Mouse (Mus musculus) CH12.LX (cell line): ENCODE measurements around the gene Polr1d. TPM values are rescaled to one million over a fixed set of nuclear protein-coding genes. Genes with fewer than 3 reads are reported as not detected.

Source experiments
- DNase-seq: peaks from one replicate; pipeline ENCODE4 v3.0.0-alpha.2; 2013; ENCODE audit errors: extremely low read depth
- H3K27ac ChIP-seq: 2 replicates; pipeline ENCODE4 v1.5.1; 2012; ENCODE audit warnings: low read depth, mild to moderate bottlenecking, control low read depth, moderate library complexity; ENCODE audit not compliant: insufficient read depth
- H3K27me3 ChIP-seq: replicated peaks from 2 replicates; pipeline ENCODE3; 2012; ENCODE audit warnings: inconsistent platforms
- H3K36me3 ChIP-seq, 2 experiments: replicated peaks in 1 of 2; 2 replicates each; pipeline versions ENCODE3 to v1.6.1; 2012; ENCODE audit warnings: inconsistent platforms in 1 of 2, low read length in 1 of 2, mild to moderate bottlenecking in 1 of 2, mixed read lengths in 1 of 2, moderate library complexity in 1 of 2; ENCODE audit not compliant: control insufficient read depth in 1 of 2, insufficient read depth in 1 of 2
- H3K4me1 ChIP-seq, 2 experiments: 2 replicates each; pipeline ENCODE4 v1.6.1; 2012; ENCODE audit warnings: inconsistent platforms in 1 of 2, moderate library complexity in 1 of 2; ENCODE audit not compliant: insufficient read depth in 2 of 2, control insufficient read depth in 1 of 2
- H3K4me2 ChIP-seq: 2 replicates; pipeline ENCODE4 v1.6.1; 2012; ENCODE audit warnings: low read depth, mild to moderate bottlenecking, control low read depth; ENCODE audit not compliant: poor library complexity, insufficient read depth, severe bottlenecking
- H3K4me3 ChIP-seq, 3 experiments: fragments of 150-350 bp in 1 of 3; sonication (generic) in 1 of 3; replicated peaks in 1 of 3; 2 replicates each; pipeline versions ENCODE3 to v1.5.1; 2011 to 2012; ENCODE audit warnings: low read depth in 2 of 3, low read length in 2 of 3, mild to moderate bottlenecking in 2 of 3, moderate library complexity in 2 of 3, control low read depth in 1 of 3, improper control_type of control experiment in 1 of 3, inconsistent platforms in 1 of 3, mixed read lengths in 1 of 3; ENCODE audit not compliant: poor library complexity in 1 of 3
- H3K79me2 ChIP-seq: replicated peaks from 2 replicates; pipeline ENCODE4 v1.6.1; 2012; ENCODE audit warnings: mild to moderate bottlenecking, moderate library complexity; ENCODE audit not compliant: control insufficient read depth, poor library complexity, insufficient read depth, severe bottlenecking; ENCODE audit errors: extremely low read depth
- H3K9ac ChIP-seq: 2 replicates; pipeline ENCODE4 v1.6.1; 2012; ENCODE audit warnings: low read depth, mild to moderate bottlenecking, control low read depth, moderate library complexity; ENCODE audit not compliant: insufficient read depth
- H3K9me3 ChIP-seq: replicated peaks from 2 replicates; pipeline ENCODE3; 2012; ENCODE audit warnings: low read length, inconsistent platforms, mixed read lengths
- BHLHE40 ChIP-seq: IDR thresholded peaks from 2 replicates; pipeline ENCODE4 v1.6.1; 2011; ENCODE audit warnings: mild to moderate bottlenecking, low read depth, low read length, improper control_type of control experiment
- CHD2 ChIP-seq: IDR thresholded peaks from 2 replicates; pipeline ENCODE4 v1.6.1; 2011; ENCODE audit warnings: low read length, improper control_type of control experiment
- CTCF ChIP-seq, 2 experiments: IDR thresholded peaks in 1 of 2; conservative IDR thresholded peaks in 1 of 2; 2 replicates each; pipeline ENCODE4 v1.5.1; 2011 to 2012; ENCODE audit warnings: low read depth in 2 of 2, low read length in 2 of 2, improper control_type of control experiment in 1 of 2, inconsistent platforms in 1 of 2, mild to moderate bottlenecking in 1 of 2, moderate library complexity in 1 of 2
- E2F4 ChIP-seq: IDR thresholded peaks from 2 replicates; pipeline ENCODE4 v1.6.1; 2011; ENCODE audit warnings: low read depth, low read length, improper control_type of control experiment; ENCODE audit not compliant: insufficient replicate concordance
- ELF1 ChIP-seq: IDR thresholded peaks from 2 replicates; pipeline ENCODE4 v1.6.1; 2014; ENCODE audit warnings: low read depth, mild to moderate bottlenecking, inconsistent platforms, low read length, improper control_type of control experiment
- EP300 ChIP-seq: IDR thresholded peaks from 2 replicates; pipeline ENCODE4 v1.6.1; 2011; ENCODE audit warnings: low read length, improper control_type of control experiment
- ETS1 ChIP-seq: conservative IDR thresholded peaks from 2 replicates; pipeline ENCODE4 v1.6.1; 2012; ENCODE audit warnings: low read depth, mild to moderate bottlenecking, inconsistent platforms, low read length, improper control_type of control experiment, moderate library complexity
- GABPA ChIP-seq: IDR thresholded peaks from 2 replicates; pipeline ENCODE4 v1.6.1; 2012; ENCODE audit warnings: low read depth, low read length, improper control_type of control experiment, inconsistent platforms; ENCODE audit not compliant: insufficient replicate concordance
- HCFC1 ChIP-seq: IDR thresholded peaks from 2 replicates; pipeline ENCODE4 v1.6.1; 2012; ENCODE audit warnings: low read depth, mild to moderate bottlenecking, inconsistent platforms, low read length, improper control_type of control experiment
- IRF4 ChIP-seq: IDR thresholded peaks from 2 replicates; pipeline ENCODE4 v1.6.1; 2014; ENCODE audit warnings: low read depth, mild to moderate bottlenecking, inconsistent platforms, low read length, improper control_type of control experiment
- JUN ChIP-seq: IDR thresholded peaks from 2 replicates; pipeline ENCODE4 v1.6.1; 2011; ENCODE audit warnings: low read depth, mild to moderate bottlenecking, low read length, improper control_type of control experiment, moderate library complexity; ENCODE audit not compliant: insufficient read depth
- JUND ChIP-seq: conservative IDR thresholded peaks from 2 replicates; pipeline ENCODE4 v1.6.1; 2011; ENCODE audit warnings: low read depth, low read length, improper control_type of control experiment
- MAFK ChIP-seq: IDR thresholded peaks from 2 replicates; pipeline ENCODE4 v1.6.1; 2011; ENCODE audit warnings: low read length, improper control_type of control experiment; ENCODE audit not compliant: insufficient replicate concordance
- MAX ChIP-seq: IDR thresholded peaks from 2 replicates; pipeline ENCODE4 v1.6.1; 2011; ENCODE audit warnings: low read length, improper control_type of control experiment
- MAZ ChIP-seq: IDR thresholded peaks from 2 replicates; pipeline ENCODE4 v1.6.1; 2012; ENCODE audit warnings: low read depth, mild to moderate bottlenecking, inconsistent platforms, low read length, improper control_type of control experiment, moderate library complexity
- MXI1 ChIP-seq: IDR thresholded peaks from 2 replicates; pipeline ENCODE4 v1.6.1; 2011; ENCODE audit warnings: mild to moderate bottlenecking, low read depth, low read length, improper control_type of control experiment
- MYC ChIP-seq: IDR thresholded peaks from 2 replicates; pipeline ENCODE4 v1.6.1; 2011; ENCODE audit warnings: low read depth, mild to moderate bottlenecking, improper control_type of control experiment, low read length
- NELFE ChIP-seq: IDR thresholded peaks from 2 replicates; pipeline ENCODE4 v1.6.1; 2011; ENCODE audit warnings: low read depth, low read length, improper control_type of control experiment
- NRF1 ChIP-seq: IDR thresholded peaks from 2 replicates; pipeline ENCODE4 v1.6.1; 2014; ENCODE audit warnings: low read depth, mild to moderate bottlenecking, inconsistent platforms, low read length, improper control_type of control experiment, moderate library complexity
- PAX5 ChIP-seq: IDR thresholded peaks from 2 replicates; pipeline ENCODE4 v1.6.1; 2012; ENCODE audit warnings: low read length, inconsistent platforms, mixed read lengths
- POLR2A ChIP-seq: IDR thresholded peaks from 2 replicates; pipeline ENCODE4 v1.6.1; 2011; ENCODE audit warnings: low read depth, mild to moderate bottlenecking, improper control_type of control experiment, low read length
- POLR2AphosphoS2 ChIP-seq: IDR thresholded peaks from 2 replicates; pipeline ENCODE4 v1.6.1; 2011; ENCODE audit warnings: low read depth, low read length, improper control_type of control experiment
- RAD21 ChIP-seq: IDR thresholded peaks from 2 replicates; pipeline ENCODE4 v1.6.1; 2011; ENCODE audit warnings: low read depth, mild to moderate bottlenecking, low read length, improper control_type of control experiment, moderate library complexity
- RCOR1 ChIP-seq: conservative IDR thresholded peaks from 2 replicates; pipeline ENCODE4 v1.6.1; 2012; ENCODE audit warnings: low read depth, mild to moderate bottlenecking, inconsistent platforms, low read length, improper control_type of control experiment
- SIN3A ChIP-seq: IDR thresholded peaks from 2 replicates; pipeline ENCODE4 v1.6.1; 2012; ENCODE audit warnings: low read length, improper control_type of control experiment, inconsistent platforms
- SMC3 ChIP-seq: IDR thresholded peaks from 2 replicates; pipeline ENCODE4 v1.6.1; 2011; ENCODE audit warnings: low read depth, low read length, improper control_type of control experiment
- TBP ChIP-seq: conservative IDR thresholded peaks from 2 replicates; pipeline ENCODE4 v1.6.1; 2011; ENCODE audit warnings: low read depth, low read length, improper control_type of control experiment
- UBTF ChIP-seq: IDR thresholded peaks from 2 replicates; pipeline ENCODE4 v1.6.1; 2012; ENCODE audit warnings: low read depth, mild to moderate bottlenecking, inconsistent platforms, low read length, improper control_type of control experiment, moderate library complexity
- USF1 ChIP-seq: IDR thresholded peaks from 2 replicates; pipeline ENCODE4 v1.6.1; 2014; ENCODE audit warnings: low read depth, mild to moderate bottlenecking, inconsistent platforms, low read length, improper control_type of control experiment
- USF2 ChIP-seq: conservative IDR thresholded peaks from 2 replicates; pipeline ENCODE4 v1.6.1; 2011; ENCODE audit warnings: low read depth, low read length, improper control_type of control experiment
- ZC3H11A ChIP-seq: IDR thresholded peaks from 2 replicates; pipeline ENCODE4 v1.6.1; 2012; ENCODE audit warnings: low read depth, mild to moderate bottlenecking, inconsistent platforms, low read length, improper control_type of control experiment
- ZKSCAN1 ChIP-seq: IDR thresholded peaks from 2 replicates; pipeline ENCODE4 v1.6.1; 2012; ENCODE audit warnings: low read depth, inconsistent platforms, low read length, improper control_type of control experiment, borderline replicate concordance
- ZMIZ1 ChIP-seq: IDR thresholded peaks from 2 replicates; pipeline ENCODE4 v1.6.1; 2012; ENCODE audit warnings: low read depth, mild to moderate bottlenecking, inconsistent platforms, low read length, improper control_type of control experiment
- dilution Hi-C: fragments of 300-500 bp; cut with MboI; formaldehyde crosslinking; loops from 2 replicates; pipeline ENCODE4 v1.14.3; 2020; ENCODE audit warnings: low sequenced_read_pairs; ENCODE audit not compliant: extremely low pct_unique_long_range_greater_than_20kb, extremely low pct_ligation_motif_present
- in situ Hi-C: fragments of 300-500 bp; cut with MboI; formaldehyde crosslinking; loops from 3 replicates; pipeline ENCODE4 v1.14.3; 2019; ENCODE audit warnings: low sequenced_read_pairs, low pct_ligation_motif_present, low pct_unique_long_range_greater_than_20kb, mixed read lengths
- polyA plus RNA-seq: library from polyadenylated mRNA; unstranded; fragments of >175 nt; gene quantifications from 2 replicates; pipeline ENCODE4 v1.2.1, GENCODE M21; 2012; ENCODE audit warnings: low read depth; ENCODE audit not compliant: insufficient read length
- total RNA-seq, 2 experiments: library from RNA; depleted of rRNA; stranded (reverse); fragments of 300-350 nt in 1 of 2; fragments of >200 nt in 1 of 2; gene quantifications; 2 replicates each; pipeline ENCODE4 v1.2.3; 2012 to 2014

Gene Polr1d
- total and polyA plus RNA-seq, 3 experiments, result 293 to 354 (median 300) TPM

DNA sequence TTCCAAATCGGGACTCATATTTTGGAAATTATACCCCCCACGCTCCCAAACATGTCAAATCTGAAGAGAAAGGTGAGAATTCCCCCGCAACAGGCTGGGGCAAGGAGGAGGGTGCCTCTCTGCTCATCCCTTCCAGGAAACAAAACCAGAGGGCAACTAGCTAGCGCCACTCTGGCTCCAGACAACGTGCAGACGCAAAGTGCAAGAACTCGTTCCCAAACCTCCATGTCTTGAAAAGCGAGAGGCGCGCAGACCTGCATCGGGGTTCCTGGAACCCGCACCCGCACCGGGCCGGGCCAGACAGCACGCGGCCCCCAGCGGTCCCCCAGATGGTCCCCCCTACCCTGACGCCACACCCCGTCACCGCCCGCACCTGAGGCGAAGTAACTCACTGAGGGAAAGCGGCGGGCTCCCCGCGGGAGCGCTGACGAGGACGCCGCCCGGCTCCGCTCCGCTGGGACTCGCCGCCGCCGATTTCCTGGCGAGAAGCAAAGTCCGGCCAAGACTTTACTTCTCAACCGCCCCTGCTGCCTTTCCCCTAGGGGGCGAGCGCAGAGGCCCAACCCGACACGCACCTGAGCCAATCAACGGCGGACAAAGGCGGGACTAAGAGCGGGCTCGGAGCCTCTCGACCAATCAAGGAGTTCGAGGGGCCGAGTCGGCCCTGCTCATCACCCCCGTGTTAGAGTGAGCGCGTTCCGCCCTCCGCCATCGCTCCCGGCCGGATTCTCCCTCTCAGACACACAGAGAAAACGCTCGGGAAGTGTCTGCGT is 638 bp upstream of the Polr1d start, which contains the start of gene Lnx2 (continued):
- TF ChIP-seq MAZ (peak; percentile 83; the same call in 1 of the 2 replicates), MAX (peak; percentile 60; the same call in 1 of the 2 replicates), ZMIZ1 (peak; percentile 80), BHLHE40 (no peak), ETS1 (no peak; the same call in 1 of the 2 replicates), E2F4 (no peak), POLR2AphosphoS2 (no peak), POLR2A (peak; percentile 65; the same call in 1 of the 2 replicates), TBP (0 out of 2 replicates have a peak, but pooled peaks have one; percentile 29), MXI1 (0 out of 2 replicates have a peak, but pooled peaks have one; percentile 6), MYC (0 out of 2 replicates have a peak, but pooled peaks have one; percentile 54), GABPA (no peak), CTCF (conservative IDR thresholded peaks at IDR 0.05 in 1 of 2, IDR thresholded peaks at IDR 0.05 in 1 of 2; ENCODE audit: low read depth in 2 of 2, low read length in 2 of 2) (peak in 1 of 2 experiments; percentile 38; a peak in 2 of 4 replicates), JUN (no peak), PAX5 (no peak), RAD21 (no peak)

DNA sequence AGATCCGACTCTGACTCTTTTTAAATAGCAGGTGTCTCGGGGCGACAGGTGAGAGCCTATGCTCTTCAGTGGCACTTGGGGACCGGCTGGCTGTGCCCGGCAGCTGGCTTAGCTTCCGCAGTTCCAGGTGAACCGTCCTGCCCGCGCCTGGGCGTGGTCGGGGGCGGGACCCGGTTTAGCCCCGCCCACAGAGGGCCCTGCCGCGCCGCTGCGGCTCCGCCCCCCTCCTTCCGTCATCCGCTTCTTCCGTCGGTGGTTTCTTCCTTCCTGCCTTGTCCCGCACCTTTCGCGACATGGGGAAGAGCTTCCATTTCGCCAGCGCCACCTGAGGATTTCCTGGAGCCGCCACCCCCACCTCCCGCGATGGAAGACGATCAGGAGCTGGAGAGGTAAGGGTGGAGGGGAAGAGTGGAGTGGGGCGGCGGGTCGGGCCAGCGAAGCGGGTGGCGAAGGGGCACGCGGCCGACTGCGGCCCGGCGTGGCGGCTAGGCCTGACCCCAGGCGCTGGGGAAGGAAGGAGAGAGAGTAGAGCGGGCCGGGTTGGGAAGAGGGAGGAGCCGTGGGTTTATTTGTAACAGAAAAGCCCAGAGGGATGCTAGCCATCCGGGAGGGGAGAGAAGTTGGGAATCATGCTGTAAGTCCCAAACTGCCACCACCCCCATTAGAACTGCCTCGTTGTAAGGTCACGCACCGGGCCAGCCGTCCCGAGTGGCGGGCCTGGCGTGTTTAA is 620 bp downstream of the Polr1d start:
- Histone ChIP-seq H3K4me1 (peaks cover 9 to 56% of the 10 kb centered on the region in 2 experiments; a peak in 3 of 4 replicates), H3K27ac (peak overlapping the region; percentile 80; the same call in 1 of the 2 replicates), H3K36me3 (peaks cover 12 to 39% of the 10 kb centered on the region in 2 experiments), H3K27me3 (no peaks in the 10 kb centered on the region), H3K9ac (peak overlapping the region; percentile 74), H3K4me3 (peak overlapping the region; percentile 85 to 95 (median 93)), H3K79me2 (peaks cover 82% of the 10 kb centered on the region), H3K9me3 (no peaks in the 10 kb centered on the region), H3K4me2 (peak overlapping the region; percentile 82)
- in situ Hi-C loops, result no loop called here
- DNase-seq, result peak; percentile 85
- dilution Hi-C loops, result no loop called here
- TF ChIP-seq SIN3A (peak; percentile 51), ZKSCAN1 (no peak), CHD2 (peak; percentile 36; the same call in 1 of the 2 replicates), POLR2A (peak; percentile 78), PAX5 (no peak), MYC (peak; percentile 10; the same call in 1 of the 2 replicates), POLR2AphosphoS2 (0 out of 2 replicates have a peak, but pooled peaks have one; percentile 62), MAZ (no peak), IRF4 (peak; percentile 13; the same call in 1 of the 2 replicates), ELF1 (peak; percentile 82), JUND (no peak), NELFE (peak; percentile 34; the same call in 1 of the 2 replicates), EP300 (no peak), HCFC1 (peak; percentile 68), ZC3H11A (no peak), SMC3 (no peak), USF2 (no peak), UBTF (no peak), MXI1 (no peak; the same call in none of the 2 replicates), ETS1 (0 out of 2 replicates have a peak, but pooled peaks have one; percentile 5), MAFK (no peak), MAX (no peak), RCOR1 (no peak), NRF1 (peak; percentile 72), USF1 (no peak)
